Mouse (Mus musculus) hindbrain, embryonic 14.5 days (tissue): ENCODE data around the gene 4930404H24Rik. TPM values are rescaled to one million over a fixed set of nuclear protein-coding genes. Genes with fewer than 3 reads are reported as not detected.

ENCODE experiments used
- ATAC-seq: fragments of 200-750 bp; cut with Nextera tagmentation; 2 replicates; pipeline ENCODE4 v1.8.0; 2017; ENCODE audit warnings: moderate number of reproducible peaks, mild to moderate bottlenecking, moderate TSS enrichment, moderate library complexity; ENCODE audit not compliant: low FRiP score
- DNase-seq: peaks from one replicate; pipeline ENCODE4 v3.0.0-alpha.2; 2015; ENCODE audit warnings: low spot score
- H3K27ac ChIP-seq: fragments of 300-500 bp; sonication (generic); 2 replicates; pipeline ENCODE4 v1.5.1; 2014; ENCODE audit warnings: mild to moderate bottlenecking, moderate library complexity
- H3K27me3 ChIP-seq: fragments of 300-500 bp; sonication (generic); 2 replicates; pipeline ENCODE4 v1.6.1; 2014; ENCODE audit warnings: mild to moderate bottlenecking, low read length, mixed read lengths; ENCODE audit not compliant: control insufficient read depth, insufficient read depth
- H3K36me3 ChIP-seq: fragments of 300-500 bp; sonication (generic); replicated peaks from 2 replicates; pipeline ENCODE4 v1.6.1; 2014; ENCODE audit not compliant: control insufficient read depth, insufficient read depth
- H3K4me1 ChIP-seq: fragments of 300-500 bp; sonication (generic); replicated peaks from 2 replicates; pipeline ENCODE4 v1.6.1; 2014; ENCODE audit warnings: antibody characterized with exemption, low read length, mixed read lengths; ENCODE audit not compliant: control insufficient read depth, insufficient read depth
- H3K4me2 ChIP-seq: fragments of 300-500 bp; sonication (generic); replicated peaks from 2 replicates; pipeline ENCODE4 v1.6.1; 2014; ENCODE audit warnings: mild to moderate bottlenecking, moderate library complexity
- H3K4me3 ChIP-seq: fragments of 300-500 bp; sonication (generic); replicated peaks from 2 replicates; pipeline ENCODE4 v1.5.1; 2014; ENCODE audit warnings: mild to moderate bottlenecking, low read length
- H3K9ac ChIP-seq: fragments of 300-500 bp; sonication (generic); 2 replicates; pipeline ENCODE4 v1.6.1; 2014
- H3K9me3 ChIP-seq: fragments of 300-500 bp; sonication (generic); 2 replicates; pipeline ENCODE4 v1.6.1; 2016; ENCODE audit warnings: low read length; ENCODE audit not compliant: control insufficient read depth
- whole genome bisulfite sequencing: fragments of 180-500 bp; shearing (Covaris S2); extraction: QIAGEN DNeasy Blood & Tissue Kit; methylation state at CpG from one replicate; pipeline ENCODE4 v1.1.7; 2014; 5-methylcytosine and 5-hydroxymethylcytosine counted together
- polyA plus RNA-seq: library from polyadenylated mRNA; unstranded; fragments of >200 nt; fragmentation: Nextera tagmentation; extraction: Ambion mirVana; gene quantifications from 2 replicates; pipeline ENCODE4 v1.2.1, GENCODE M21; 2014

The 4930404H24Rik gene
- polyA plus RNA-seq, 1 experiment from 2014 or later = not detected

- ATAC-seq (no peak), DNase-seq (no peak)
- peak overlapping the region; percentile 92; the same call in 1 of the 2 replicates for H3K4me2 ChIP-seq
- H3K27ac ChIP-seq = no peak overlapping the region
- no peaks in the 10 kb centered on the region for H3K36me3 ChIP-seq
- H3K9me3 ChIP-seq = no peaks in the 10 kb centered on the region
- 17% methylated on average over 10 of the region's 10 CpGs for WGBS
- H3K9ac ChIP-seq = peak overlapping the region; percentile 33; the same call in 1 of the 2 replicates
- peaks cover 29% of the 10 kb centered on the region for H3K4me1 ChIP-seq
- no peak overlapping the region for H3K4me3 ChIP-seq
- H3K27me3 ChIP-seq = no peaks in the 10 kb centered on the region
Measured at GRCm38 (mm10) chr2:153525906-153526311, 33.3 kb downstream of the 4930404H24Rik start.

- DNase-seq = no peak
- Histone ChIP-seq H3K36me3 (no peaks in the 10 kb centered on the region), H3K9ac (0 out of 2 replicates have a peak overlapping the region, but pooled peaks have one; percentile 95), H3K27me3 (no peaks in the 10 kb centered on the region), H3K4me1 (peaks cover 29% of the 10 kb centered on the region), H3K4me3 (peak overlapping the region; percentile 87), H3K27ac (peak overlapping the region; percentile 1; the same call in 1 of the 2 replicates), H3K9me3 (no peaks in the 10 kb centered on the region), H3K4me2 (peak overlapping the region; percentile 92)
- WGBS = 36% methylated on average over 9 of the region's 9 CpGs
- ATAC-seq = no peak
Measured at GRCm38 (mm10) chr2:153526850-153527530, 34.4 kb downstream of the 4930404H24Rik start.

GRCm38 (mm10) chr2:153527580-153528531, 35.3 kb downstream of the 4930404H24Rik start:
- Histone ChIP-seq H3K4me2 (peak overlapping the region; percentile 92), H3K9ac (peak overlapping the region; percentile 95), H3K4me3 (peak overlapping the region; percentile 87), H3K27me3 (no peaks in the 10 kb centered on the region), H3K36me3 (no peaks in the 10 kb centered on the region), H3K4me1 (peaks cover 22% of the 10 kb centered on the region), H3K9me3 (no peaks in the 10 kb centered on the region), H3K27ac (peak overlapping the region; percentile 94)
- ATAC-seq (peak; percentile 58), DNase-seq (peak; percentile 50)
- 3% methylated on average over 70 of the region's 85 CpGs for WGBS

GRCm38 (mm10) chr2:153528571-153529364, 36.2 kb downstream of the 4930404H24Rik start:
- peak overlapping the region; percentile 94 for H3K27ac ChIP-seq
- H3K36me3 ChIP-seq = no peaks in the 10 kb centered on the region
- no peaks in the 10 kb centered on the region for H3K9me3 ChIP-seq
- DNase-seq = peak; percentile 46
- peak overlapping the region; percentile 95 for H3K9ac ChIP-seq
- peak overlapping the region; percentile 92 for H3K4me2 ChIP-seq
- H3K4me1 ChIP-seq = peaks cover 19% of the 10 kb centered on the region
- under 1% methylated on average over 44 of the region's 70 CpGs for WGBS
- H3K4me3 ChIP-seq = peak overlapping the region; percentile 87
- H3K27me3 ChIP-seq = no peaks in the 10 kb centered on the region
- peak; percentile 50 for ATAC-seq

DNA sequence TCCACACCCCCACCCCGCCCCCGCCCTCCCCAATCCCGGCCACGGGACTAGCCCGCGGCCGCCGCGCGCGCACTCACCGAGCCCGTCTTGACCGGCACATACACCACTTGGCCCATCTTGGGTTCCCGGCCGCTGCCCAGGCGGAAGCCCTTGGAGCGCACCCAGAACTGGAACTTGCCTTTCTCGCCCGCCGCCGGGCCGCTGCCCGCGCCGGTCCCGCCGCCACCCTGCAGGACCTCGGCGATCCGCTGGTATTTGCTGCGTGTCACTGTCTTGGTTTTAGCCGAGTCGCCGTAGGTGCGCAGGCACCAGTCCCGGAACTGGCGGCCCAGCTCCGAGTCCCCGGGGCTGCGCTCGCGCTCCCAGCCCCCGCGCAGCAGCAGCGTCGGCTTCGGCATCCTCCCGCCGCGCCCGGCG, 36.8 kb downstream of the 4930404H24Rik start:
- Histone ChIP-seq H3K36me3 (no peaks in the 10 kb centered on the region), H3K4me1 (peaks cover 19% of the 10 kb centered on the region), H3K9me3 (no peaks in the 10 kb centered on the region), H3K27ac (peak overlapping the region; percentile 94), H3K9ac (peak overlapping the region; percentile 95), H3K4me2 (peak overlapping the region; percentile 92), H3K4me3 (peak overlapping the region; percentile 87), H3K27me3 (no peaks in the 10 kb centered on the region)
- WGBS = under 1% methylated on average over 45 of the region's 53 CpGs
- DNase-seq (no peak), ATAC-seq (peak; percentile 2; the same call in 1 of the 2 replicates)

DNA sequence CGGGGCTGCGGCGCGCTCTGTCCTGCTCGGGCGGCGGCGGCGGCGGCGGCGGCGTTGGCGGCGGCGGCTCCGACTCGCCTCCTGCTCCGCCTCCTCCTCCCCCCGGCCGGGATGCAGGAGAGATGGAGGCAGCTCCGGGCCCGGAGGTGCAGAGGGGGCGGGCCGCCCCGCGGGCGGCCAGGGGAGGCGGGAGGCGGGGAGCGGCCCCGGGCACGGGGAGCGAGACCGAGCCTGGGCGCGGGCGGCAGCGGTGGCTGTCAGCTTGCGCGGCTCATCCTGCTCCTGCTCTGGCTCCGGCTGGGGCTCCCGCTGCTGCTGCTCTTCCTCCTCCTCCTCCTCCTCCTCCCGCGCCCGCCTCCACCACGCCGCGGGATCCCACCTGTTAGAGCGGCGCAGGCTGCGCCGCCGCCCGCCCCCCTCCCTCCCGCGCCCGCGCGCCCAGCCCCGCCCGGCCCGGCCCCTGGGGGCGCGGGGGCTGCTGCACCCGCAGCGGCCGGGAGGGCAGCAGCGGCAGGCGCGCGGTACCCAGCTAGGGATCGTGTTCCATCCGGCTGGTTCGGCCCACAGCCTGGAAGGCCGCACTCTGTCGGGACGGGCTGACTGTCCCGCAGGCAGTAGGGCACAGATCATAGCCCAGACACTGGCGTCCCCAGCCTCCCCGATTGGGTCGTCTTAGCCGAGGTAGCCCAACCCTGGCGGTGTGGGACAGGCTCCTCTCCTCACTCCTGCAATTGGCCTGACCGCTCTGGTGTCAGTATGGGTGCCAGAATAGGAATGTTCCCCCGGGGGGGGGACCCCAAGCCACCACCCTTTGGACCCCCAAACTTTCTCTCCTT, 37.6 kb downstream of the 4930404H24Rik start, which contains the start of gene Nol4l:
Nol4l (minus strand) TSS at position 41 of the 836 bp plus-strand sequence.
- Histone ChIP-seq H3K4me3 (peak within 1 kb of the TSS; percentile 87), H3K27me3 (no peaks in the 10 kb centered on the region), H3K9ac (peak within 1 kb of the TSS; percentile 95), H3K36me3 (no peaks in the 10 kb centered on the region), H3K9me3 (no peaks in the 10 kb centered on the region), H3K4me1 (peaks cover 18% of the 10 kb centered on the region), H3K4me2 (peak within 1 kb of the TSS; percentile 92), H3K27ac (peak within 1 kb of the TSS; percentile 94)
- ATAC-seq (peak; percentile 38), DNase-seq (no peak)
- WGBS = 1% methylated on average over 42 of the region's 86 CpGs

GRCm38 (mm10) chr2:153530948-153531347, 38.4 kb downstream of the 4930404H24Rik start:
- H3K9ac ChIP-seq = 0 out of 2 replicates have a peak overlapping the region, but pooled peaks have one; percentile 95
- no peaks in the 10 kb centered on the region for H3K9me3 ChIP-seq
- 0 out of 2 replicates have a peak overlapping the region, but pooled peaks have one; percentile 92 for H3K4me2 ChIP-seq
- DNase-seq (no peak), ATAC-seq (no peak)
- peak overlapping the region; percentile 87; the same call in 1 of the 2 replicates for H3K4me3 ChIP-seq
- H3K27me3 ChIP-seq = no peaks in the 10 kb centered on the region
- H3K4me1 ChIP-seq = peaks cover 11% of the 10 kb centered on the region; the same call in 1 of the 2 replicates
- no peaks in the 10 kb centered on the region for H3K36me3 ChIP-seq
- WGBS = 55% methylated on average over 5 of the region's 5 CpGs
- H3K27ac ChIP-seq = no peak overlapping the region

GRCm38 (mm10) chr2:153533981-153534380, 41.4 kb downstream of the 4930404H24Rik start:
- Histone ChIP-seq H3K4me3 (no peak overlapping the region), H3K27ac (no peak overlapping the region), H3K4me2 (no peak overlapping the region), H3K9ac (no peak overlapping the region), H3K9me3 (no peaks in the 10 kb centered on the region), H3K36me3 (no peaks in the 10 kb centered on the region), H3K4me1 (0 out of 2 replicates have a peak, but pooled peaks cover 4% of the 10 kb centered on the region), H3K27me3 (no peaks in the 10 kb centered on the region)
- WGBS = 57% methylated on average over 1 of the region's 1 CpGs
- DNase-seq (no peak), ATAC-seq (no peak)
